Mouse (Mus musculus) liver, embryonic 14.5 days (tissue): ENCODE data around the gene Iqcf3.
A peak's percentile ranks its signal among the peaks of the same experiment; 100 is the strongest.

Source experiments
- CTCF ChIP-seq: IDR thresholded peaks from 2 replicates; pipeline ENCODE4 v1.5.1; 2016; ENCODE audit warnings: antibody characterized with exemption, low read depth, control low read depth
- EP300 ChIP-seq: IDR thresholded peaks from 2 replicates; pipeline ENCODE4 v1.6.1; 2016; ENCODE audit warnings: antibody characterized with exemption, low read depth

DNA sequence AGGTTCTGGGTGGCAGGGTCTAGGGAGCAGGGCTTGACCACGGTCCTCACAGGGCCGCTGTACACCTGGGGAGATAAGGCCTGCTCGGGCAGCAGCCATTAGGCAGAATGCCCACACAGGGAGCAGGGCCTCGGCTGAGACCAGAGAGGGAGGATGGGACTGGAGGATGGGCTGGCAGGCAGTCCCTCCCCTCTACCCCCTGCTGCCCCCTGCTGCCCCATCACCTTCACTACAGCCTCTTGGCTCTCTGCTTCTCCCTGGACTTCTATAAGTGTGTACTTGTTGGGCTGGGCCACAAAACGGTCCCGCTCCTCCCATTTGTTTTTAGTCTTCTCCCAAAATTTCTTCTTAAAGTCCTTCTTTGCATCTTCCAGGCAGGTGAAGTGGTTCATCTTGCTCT lies 87.0 kb downstream of the Iqcf3 start:
- TF ChIP-seq CTCF (peak; percentile 86), EP300 (no peak)
